Mouse (Mus musculus): Measurements from ENCODE around the gene Plpp7.
A peak's percentile ranks its signal among the peaks of the same experiment; 100 is the strongest.

Plpp7 gene

DNA sequence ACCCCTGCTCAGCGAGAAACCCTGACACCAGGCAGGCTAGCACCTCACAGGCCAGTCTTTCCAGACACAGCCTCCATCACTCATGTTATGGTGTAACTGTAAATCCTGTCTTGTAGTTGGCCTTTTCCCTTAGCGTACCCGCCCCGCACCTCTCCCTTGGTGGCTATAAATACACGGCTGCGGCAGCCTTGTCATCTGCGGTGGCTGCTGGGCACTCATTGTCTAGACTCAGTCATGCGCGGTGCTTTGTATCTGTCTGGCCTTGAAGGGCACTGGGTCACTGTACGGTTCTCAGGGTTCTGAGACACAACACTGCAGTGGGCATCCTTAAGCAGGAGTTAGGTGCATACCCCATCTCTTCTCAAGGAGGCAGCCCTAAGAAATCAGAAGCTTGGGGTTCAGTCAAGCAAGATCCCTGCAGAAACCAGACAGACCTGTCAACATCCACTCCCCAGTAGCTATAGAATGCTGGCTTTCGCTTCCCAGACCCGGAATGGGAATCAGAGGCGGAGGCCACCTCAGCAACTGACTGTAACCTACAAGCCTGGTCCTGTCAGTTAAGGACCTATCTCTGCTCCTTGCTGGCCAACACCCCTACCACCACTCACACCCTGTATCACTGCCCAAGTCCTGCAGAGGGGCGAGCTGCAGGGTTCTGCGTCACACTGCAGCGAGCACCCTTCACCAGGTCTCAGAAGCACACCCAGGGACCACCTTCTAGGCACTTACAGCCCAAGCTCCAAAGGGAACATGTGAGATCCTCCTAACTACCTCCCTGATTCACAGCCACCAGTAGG is 10.0 kb downstream of the Plpp7 start:
- no peak for DNase-seq

DNA sequence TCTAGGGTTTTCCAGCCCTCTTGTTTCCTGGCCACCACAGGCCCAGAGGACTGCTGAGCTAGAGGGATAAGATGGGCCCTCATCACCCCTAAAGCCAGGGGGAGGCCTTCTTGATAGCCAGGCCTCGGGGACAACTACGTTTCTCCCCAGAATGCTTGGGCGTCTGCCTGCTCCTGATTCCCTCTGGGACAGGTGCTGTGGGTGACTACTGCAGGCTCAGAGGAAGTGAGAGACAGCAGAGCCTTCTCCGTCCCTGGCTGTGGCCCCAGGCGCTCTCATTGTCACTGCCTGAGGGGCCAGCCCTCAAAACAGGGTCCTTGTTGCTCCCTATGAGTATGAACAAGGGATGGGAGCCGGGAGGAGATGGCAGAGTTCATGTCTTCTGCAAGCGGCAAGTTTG is 10.6 kb downstream of the Plpp7 start:
- no peak for DNase-seq

DNA sequence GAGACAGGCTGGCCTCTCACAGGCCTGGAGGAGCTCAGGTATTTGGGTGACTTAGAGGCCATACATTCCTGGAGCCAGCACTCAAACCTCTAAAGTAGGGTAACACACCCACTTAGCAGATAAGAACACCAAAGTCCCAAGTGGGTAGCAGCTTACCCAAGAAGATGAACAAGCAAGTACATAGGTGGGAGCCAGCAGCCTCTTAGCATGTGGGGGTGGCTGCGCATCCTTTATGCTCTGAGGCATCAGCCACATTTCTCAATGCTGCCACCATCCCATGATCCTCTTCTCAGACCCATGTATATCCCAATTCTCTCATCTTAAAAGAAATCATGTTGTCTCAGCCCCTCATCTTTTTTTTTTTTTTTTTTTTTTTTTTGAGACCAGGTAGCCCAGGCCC is 15.9 kb downstream of the Plpp7 start:
- DNase-seq: no peak

DNA sequence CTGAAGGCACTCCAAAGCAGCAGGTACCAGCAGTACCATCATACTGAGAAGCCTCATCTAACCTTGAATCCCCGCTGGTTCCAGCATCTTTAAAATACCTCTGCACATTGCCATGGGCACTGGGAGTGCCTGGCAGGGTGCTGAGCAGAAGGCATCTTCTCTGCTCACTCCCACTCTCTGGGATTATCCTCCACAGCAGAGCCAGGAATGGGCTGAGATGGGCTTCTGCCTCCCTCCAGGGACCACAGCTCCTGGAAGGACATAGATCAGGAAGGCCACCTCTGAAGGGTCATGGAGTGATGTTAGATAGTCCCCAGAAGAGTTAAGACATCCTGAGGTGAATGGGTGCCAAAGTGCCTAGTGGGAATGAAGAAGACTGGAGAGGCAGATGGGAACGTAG is 17.2 kb downstream of the Plpp7 start:
- DNase-seq: no peak

DNA sequence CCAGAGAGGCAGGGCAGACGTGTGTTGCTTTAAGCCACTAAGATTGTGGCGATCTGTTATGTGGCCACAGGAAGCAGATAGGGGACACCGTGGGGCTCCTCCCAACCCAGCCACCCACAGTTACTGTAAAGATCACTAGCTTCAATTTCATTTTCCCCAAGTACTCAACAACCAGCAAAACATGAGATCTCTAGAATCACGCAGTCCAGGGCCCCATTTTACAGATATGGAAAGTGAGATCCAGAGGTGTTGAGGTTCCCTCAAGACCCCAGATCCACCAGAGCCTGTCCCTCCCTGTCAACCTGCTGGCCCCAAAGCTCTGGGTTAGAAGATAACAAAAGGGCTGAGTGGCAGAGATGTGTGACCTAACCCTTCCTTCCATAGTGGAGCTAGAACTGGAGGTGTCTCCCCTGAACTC is 20.5 kb downstream of the Plpp7 start:
- DNase-seq: no peak

DNA sequence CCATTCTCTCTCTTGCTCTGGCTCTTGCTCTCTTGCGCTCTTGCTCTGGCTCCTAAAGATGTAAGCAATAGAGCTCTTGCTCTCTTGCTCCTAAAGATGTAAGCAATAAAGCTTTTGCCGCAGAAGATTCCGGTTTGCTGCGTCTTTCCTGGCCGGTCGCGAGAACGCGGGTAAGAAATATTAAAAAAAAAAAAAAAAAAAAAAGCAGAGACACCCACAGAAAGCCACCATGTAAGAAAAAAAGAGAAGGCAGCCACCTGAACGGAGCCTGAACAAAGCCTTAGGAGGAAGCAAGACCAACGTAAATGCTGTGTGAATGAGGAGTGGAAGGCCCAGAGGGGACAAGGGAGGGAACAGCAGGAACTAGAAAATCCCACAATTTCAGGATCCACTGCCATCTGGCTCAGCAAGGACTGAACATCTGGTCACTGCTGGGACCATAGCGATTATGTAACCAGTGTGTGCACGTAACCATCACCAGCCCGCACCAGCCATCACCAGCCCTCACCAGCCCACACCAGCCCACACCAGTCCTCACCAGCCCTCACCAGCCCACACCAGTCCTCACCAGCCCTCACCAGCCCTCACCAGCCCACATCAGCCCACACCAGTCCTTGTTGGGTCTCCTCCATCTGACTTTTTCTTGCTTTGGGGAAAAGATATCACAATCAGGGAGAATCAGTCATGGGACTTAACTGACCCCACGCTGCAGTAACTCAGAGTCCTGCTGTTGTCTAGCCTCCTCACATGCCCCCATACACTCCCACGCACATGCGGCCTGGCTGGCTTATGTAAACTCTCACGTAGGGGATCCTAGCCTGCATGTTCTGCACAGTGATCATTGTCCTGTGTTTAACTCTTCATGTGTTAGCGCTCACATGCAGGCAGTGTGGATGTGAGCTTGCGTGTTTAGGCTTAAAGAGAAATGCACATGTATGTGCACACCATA is 24.7 kb downstream of the Plpp7 start:
- DNase-seq: no peak

DNA sequence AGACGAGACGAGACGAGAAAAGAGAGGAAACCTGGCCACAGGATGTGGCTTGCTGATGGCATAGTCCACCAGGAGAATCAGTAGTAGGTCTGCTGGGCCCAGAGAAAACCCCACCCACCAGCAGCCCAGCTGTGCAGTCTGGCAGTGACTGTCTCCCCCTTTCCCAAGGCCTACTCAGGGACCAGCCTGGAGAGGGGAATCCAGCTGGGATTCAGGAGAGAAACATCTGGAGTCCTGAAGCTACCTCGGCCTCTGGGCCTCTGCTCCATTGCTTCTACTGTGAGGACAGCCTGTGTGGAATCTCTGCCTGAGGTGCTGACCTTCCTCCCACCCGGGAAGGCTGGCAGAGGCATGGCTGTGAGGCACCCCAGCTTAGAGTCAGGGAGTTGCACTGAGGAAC is 25.8 kb downstream of the Plpp7 start:
- DNase-seq: no peak

DNA sequence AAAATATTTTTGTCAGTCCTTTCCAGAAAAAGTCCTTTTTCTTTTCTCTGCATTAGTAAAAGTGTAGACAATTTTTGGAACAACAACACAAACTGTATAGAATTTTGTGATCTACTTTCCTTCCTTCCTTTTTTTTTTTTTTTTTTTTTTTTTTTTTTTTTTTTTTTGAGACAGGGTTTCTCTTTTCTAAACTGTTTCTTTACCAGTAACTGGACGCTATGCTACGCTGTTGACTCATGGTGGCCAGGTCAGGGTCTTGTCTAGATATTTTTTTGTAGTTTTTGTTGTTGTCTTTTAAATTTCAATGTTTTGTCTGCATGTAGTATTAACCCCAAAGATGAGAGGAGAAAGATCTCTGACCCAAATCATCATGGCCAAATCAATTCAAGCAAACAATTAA is 26.5 kb downstream of the Plpp7 start:
- DNase-seq: no peak

DNA sequence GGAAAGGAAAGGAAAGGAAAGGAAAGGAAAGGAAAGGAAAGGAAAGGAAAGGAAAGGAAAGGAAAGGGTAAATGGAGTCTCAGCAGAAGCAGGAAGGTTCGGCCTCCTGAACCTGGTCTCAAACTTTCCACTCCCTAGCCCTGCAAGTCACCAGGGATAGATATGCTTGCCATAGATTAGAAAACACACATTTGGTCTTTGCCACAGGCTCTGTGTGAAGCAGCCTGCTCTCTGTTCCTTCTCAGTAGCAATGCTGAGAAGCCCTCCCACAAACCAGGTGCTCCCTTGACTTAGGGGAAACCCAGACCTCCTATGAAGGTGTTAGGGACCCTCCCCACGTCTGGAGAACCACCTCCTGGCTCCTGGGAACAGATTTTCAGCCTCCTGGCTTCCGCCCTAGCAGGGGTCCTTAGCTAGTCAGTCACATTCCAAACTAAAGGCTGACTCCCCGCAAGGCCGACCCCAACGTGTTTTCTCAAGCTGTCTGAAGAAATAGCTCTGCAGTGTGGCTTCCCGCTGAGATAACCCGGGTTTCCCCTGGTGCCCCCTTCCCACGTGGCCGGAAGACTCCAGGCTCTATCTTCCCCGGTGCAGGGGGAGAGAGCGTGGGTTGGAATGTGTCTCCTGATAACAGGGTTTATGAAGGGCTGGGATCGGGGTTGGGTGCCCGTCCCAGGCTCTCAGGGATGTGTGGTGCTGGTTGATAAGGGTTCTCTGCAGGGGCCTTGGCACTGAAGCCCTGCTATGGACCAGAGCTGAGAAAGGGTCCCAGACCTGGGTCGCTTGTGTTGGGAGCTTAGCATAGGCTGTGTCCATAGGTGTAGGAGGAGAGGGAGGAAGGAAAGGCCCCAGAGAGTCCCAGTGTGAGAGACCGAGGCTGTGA is 32.6 kb downstream of the Plpp7 start:
- no peak for DNase-seq

DNA sequence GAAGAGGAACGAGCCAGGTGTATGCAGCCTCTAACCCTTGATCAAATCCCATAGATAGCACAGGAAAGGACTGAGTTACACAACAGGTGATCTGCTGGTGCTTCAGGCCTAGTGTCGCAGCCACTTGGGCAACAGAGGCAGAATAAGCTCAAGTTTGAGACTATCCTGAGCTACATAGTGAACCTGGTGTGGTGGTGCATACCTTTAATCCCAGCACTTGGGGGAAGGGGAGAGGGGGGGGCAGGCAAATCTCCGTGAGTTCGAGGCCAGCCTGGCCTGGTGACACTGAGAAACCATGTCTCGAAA is 33.2 kb downstream of the Plpp7 start:
- DNase-seq: no peak

DNA sequence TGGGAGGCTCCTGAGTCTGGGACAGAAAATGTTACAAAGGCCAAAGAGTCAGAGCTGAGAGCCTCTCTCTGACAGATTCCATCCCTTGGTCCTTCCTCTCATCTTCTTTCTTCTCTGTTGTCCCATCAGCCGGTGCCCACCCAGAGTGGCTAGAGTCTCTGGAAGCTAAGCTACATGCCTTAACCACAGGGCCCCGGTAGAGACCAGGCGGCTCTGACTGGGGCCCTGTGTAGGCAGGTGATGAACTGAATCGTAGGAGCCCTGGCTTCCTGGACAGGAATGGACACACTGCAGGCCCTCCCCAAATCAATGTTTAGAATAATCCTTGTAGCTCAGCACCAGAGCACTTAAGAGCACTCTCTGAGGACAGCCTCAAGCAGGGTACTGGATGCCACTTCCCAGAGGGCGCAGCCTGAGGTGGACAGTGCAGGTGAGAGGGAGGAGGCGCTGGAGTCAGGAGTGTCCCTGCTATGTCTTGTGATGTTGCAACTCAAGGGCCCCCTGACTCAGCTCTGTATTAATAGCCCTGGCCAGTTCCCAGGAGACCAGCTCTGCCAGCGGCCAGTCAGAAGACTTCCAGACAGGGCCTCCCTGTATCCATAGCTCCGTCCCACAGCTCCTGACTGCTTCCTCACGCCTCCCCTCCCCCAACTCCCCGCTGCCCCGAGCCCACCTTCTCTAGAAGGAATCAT is 34.2 kb downstream of the Plpp7 start:
- DNase-seq: no peak

DNA sequence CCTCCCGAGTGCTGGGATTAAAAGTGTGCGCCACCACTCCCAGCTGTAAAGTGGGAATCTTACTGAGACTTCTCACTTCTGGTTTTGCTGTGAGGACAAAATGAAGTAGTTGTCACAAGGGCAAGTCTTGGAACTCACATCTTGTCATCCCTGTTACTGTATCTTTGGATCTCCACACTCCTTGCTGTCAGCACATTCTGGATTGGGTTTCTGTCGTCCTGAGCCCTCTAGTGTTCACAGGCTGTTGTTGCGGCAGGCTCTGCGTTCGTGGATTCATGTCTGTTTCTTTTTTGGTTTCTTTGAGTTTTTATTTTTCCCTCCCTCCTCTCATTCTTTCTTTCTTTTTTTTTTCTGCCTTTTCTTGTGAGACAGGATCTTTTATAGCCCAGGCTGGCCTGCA is 35.1 kb downstream of the Plpp7 start:
- DNase-seq: peak; percentile 18 to 41

DNA sequence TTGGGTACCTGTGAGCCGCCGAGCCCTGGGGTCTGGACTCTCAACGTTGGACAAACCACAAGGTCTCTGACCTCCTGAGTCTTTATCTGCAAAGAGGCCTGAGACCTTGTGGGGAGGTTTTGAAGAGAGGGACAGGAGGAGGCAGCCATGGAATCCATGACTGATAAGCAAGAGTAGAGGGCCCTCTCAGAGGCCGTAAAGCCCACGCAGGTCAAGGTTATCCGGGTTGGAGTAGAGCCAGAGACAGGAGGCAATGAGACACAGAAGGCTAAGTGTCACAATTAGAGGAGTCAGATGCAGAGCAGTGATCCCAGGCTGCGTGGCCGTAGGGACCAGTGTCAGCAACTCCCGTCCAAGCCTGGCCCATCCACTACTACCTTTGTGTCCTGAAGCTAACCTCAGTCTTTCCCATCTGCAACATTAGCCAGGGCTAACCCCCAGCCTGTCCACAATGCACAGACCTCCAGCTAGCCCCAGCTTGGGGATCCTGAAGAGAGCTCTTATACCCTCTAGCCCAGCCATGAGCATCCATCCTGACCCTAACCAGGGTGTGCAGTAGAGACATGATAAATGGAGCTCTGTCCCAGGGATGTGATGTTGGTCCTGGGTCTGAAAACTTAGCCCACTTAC is 36.0 kb downstream of the Plpp7 start:
- DNase-seq: no peak

DNA sequence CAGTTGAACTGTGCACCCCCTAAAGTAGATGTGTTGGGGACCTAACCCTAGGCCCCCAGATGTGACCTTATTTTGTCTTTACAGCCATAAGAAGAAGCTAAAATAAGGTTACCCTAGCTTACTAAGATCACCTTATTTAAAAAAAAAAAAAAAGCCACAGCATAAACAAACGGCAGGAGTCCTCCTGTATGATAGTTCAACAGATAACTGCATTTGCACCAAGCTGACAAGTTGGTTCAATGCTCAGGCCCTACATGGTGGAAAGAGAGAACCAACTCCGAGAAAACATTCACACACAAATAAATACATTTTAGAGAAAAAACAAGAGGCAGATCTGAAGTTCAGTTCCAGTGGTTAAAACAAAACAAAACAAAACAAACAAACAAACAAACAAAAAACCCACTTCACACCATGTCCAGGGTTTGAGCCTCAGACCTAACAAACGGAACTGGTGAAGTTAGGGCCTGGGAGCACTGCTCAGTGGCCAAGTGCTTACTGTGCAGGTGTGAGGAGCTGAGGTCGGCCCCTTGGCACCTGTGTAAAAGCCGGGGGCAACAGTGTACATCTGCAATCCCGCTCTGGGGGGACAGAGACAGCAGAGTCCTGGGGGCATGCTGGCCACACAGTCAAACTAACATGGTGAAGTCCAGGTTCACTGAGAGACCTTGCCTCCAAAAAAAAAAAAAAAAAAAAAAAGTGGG is 36.7 kb downstream of the Plpp7 start:
- DNase-seq: no peak

DNA sequence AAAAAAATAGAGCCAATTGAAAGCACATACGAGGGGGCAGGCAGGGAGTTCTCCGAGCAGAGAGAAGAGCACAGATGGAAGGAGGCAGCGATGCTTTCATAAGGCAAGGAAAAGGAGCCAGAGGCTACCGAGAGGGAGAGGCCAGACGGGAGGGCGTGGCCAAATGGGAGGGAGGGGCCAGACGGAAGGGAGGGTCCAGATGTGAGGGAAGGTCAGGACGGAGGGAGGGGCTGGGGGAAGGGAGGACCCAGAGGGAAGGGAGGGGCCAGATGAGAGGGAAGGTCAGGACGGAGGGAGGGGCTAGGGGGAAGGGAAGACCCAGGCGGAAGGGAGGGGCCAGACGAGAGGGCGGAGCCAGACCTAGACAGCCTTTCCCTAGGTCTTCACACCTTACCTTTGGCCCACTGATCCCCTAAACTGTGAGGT is 37.3 kb downstream of the Plpp7 start:
- peak; percentile 72 to 77 for DNase-seq

DNA sequence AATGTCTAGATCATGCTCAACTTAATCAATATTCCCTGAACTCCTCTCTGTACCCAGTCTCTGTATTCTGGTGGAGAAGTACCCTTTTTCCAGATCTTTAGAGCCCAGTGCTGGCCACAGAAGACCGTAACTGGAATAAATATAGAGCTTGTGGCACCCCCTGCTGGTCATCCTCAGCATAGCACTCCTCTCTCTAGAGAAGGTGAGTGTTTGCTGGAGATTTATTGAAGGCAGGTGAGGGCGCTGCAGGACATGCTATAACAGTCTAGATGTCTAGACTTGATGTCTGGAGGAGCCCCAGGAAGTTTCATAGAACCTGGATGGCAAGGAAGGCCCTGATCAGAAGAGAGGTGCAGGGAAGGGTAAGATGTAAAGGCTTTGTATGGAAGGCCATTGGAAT is 38.7 kb downstream of the Plpp7 start:
- DNase-seq: peak; percentile 86 to 90

DNA sequence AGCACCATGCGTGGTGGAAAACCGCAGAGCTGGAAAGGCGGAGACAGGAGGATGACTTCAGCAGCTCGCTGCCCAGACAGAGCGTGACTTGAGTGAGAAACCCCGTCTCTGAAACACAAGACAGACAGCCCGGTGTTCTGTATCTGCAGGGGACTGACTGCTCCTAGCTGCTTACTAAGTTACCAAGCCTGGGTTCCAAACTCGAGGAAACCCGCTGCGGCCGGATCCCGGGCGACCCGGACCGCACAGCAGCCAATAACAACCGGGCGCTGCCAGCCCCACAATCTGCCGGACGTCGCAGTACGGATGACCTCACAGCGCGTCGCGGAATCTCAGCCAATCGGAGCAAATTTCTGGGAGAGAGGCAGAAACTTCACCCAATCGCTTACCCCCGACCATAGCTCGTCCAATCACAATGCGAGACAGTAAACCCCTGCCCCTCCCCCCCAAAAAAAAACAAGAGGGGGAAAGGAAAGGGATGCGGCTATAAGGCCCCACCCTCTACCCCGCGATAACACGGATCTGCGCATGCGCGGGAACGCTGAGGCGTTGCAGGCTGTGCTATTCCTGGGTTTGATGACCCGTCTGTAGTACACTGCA is 42.4 kb downstream of the Plpp7 start:
- peak; percentile 97 to 99 for DNase-seq

DNA sequence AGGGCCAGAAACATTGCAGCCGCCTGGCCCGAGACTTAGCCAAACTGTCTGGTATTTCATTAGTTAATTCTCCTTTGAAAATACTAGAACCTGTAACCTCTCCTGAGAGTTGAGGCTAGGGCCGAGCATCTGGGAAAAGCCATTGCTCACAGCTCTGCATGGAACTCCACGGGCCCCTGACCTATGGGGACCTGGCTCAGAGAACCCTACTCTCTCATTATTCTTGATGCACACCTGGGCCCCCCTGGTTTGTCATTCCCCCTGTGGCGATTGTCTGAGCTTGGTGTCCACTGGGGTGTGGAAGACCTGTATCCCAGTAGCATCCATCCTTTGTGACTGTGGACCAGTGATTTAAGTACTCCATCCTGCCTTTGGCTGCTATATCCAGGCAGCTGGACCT is 44.0 kb downstream of the Plpp7 start:
- no peak for DNase-seq

DNA sequence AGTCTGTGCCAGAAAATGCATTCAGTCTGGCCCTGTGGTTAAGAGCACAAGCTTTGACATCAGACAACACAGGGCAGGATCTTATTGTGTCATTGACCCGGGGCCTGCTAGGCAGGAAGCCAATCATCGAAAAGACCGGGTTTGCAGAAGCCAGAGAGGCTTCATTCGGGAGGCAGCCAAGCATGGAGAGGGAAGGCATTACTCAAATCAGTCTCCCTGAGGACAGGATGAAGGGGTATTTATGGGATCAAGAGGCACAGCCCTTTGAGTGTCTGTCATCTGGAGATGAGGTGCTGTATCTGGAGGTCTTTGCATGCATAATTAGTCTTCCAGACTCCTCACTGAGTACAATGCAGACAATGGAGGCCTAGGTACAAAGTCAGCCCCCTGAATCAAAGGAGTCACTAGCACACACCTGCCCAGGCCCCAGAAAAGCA is 45.2 kb downstream of the Plpp7 start:
- peak in 1 of 2 experiments; percentile 53 for DNase-seq

DNA sequence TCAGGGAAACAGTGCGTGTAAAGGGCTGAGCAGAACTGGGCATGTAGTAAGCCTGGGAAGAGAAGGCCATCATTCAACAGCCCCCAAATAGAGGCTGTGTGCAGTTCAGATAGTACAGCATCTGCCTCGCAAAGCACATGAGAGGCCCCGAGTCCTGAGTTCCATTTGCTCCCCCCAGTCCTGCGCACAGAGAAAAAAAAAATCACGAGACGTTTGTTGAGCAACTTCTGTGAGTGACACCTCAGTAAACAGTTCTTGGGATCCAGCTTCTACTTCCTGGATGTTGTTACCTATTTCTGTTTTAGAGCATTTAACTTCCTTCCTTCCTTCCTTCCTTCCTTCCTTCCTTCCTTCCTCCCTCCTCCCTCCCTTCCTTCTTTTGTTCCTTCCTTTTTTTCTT is 46.3 kb downstream of the Plpp7 start:
- no peak for DNase-seq

DNA sequence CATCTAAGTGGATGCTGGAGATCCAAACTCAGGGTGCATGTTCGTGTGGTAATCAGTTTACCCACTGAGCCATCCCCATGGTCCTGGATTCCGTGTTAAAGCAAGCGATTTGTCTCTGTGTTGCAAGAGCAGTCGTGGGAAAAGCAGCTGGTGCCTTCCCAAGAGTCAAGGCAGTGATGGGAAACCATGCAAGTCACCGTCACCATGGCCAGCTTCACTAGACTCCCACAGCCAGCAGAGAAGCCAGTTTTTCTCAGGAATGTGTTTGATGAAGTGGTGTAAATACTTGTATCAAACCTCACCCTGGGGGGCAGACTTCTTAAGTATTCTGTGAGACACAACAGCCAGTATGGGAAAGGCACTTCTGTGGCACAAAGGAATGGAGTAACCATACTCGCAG is 47.0 kb downstream of the Plpp7 start:
- no peak for DNase-seq

Data from lung, adult 18-20 months (tissue).